Mouse (Mus musculus) bone marrow, adult 2 months (tissue): Measurements from ENCODE around the gene Kcnd3. TPM values are rescaled to one million over a fixed set of nuclear protein-coding genes. Genes with fewer than 3 reads are reported as not detected.

Experiments
- H3K27ac ChIP-seq: fragments of 200-500 bp; 2 replicates; pipeline ENCODE4 v1.5.1; 2012; ENCODE audit warnings: low read depth, mild to moderate bottlenecking, control low read depth, inconsistent platforms, low read length; ENCODE audit not compliant: control insufficient read depth, poor library complexity, insufficient read depth
- H3K4me1 ChIP-seq: fragments of 200-500 bp; 2 replicates; pipeline ENCODE4 v1.6.1; 2011; ENCODE audit warnings: low read length; ENCODE audit not compliant: control insufficient read depth, insufficient read depth
- H3K4me3 ChIP-seq: fragments of 200-500 bp; replicated peaks from 2 replicates; pipeline ENCODE3; 2011; ENCODE audit warnings: mild to moderate bottlenecking, low read depth, low read length, control low read depth; ENCODE audit not compliant: control insufficient read depth
- CTCF ChIP-seq: fragments of 200-500 bp; IDR thresholded peaks from 2 replicates; pipeline ENCODE4 v1.5.1; 2011; ENCODE audit warnings: low read length, control low read depth; ENCODE audit not compliant: control insufficient read depth, insufficient read depth
- POLR2A ChIP-seq: fragments of 200-500 bp; IDR thresholded peaks from 2 replicates; pipeline ENCODE4 v1.6.1; 2011; ENCODE audit warnings: low read depth, mild to moderate bottlenecking, control low read depth, low read length, borderline replicate concordance; ENCODE audit not compliant: control insufficient read depth
- WGBS: fragments of 180-500 bp; shearing (Covaris S2); methylation state at CpG from one replicate; pipeline ENCODE4 v1.1.7; 2018; 5-methylcytosine and 5-hydroxymethylcytosine counted together
- polyA plus RNA-seq: library from polyadenylated mRNA; stranded (reverse); fragments of >200 nt; gene quantifications from 2 replicates; pipeline ENCODE4 v1.2.4, GENCODE M21; 2011; ENCODE audit warnings: low replicate concordance; ENCODE audit not compliant: missing spikeins, insufficient read depth, insufficient read length

Kcnd3 gene
- polyA plus RNA-seq, 1 experiment, result not detected

GRCm38 (mm10) chr3:105440873-105441495, 11.1 kb upstream of the Kcnd3 start:
- TF ChIP-seq POLR2A, result no peak
- no peak for TF ChIP-seq CTCF
- Histone ChIP-seq H3K4me3 (no peak overlapping the region), H3K4me1 (no peaks in the 10 kb centered on the region), H3K27ac (no peak overlapping the region)
- WGBS, result 26% methylated on average over 4 of the region's 4 CpGs

- 8% methylated on average over 22 of the region's 22 CpGs for WGBS
- H3K4me1 ChIP-seq, result no peaks in the 10 kb centered on the region
- no peak for TF ChIP-seq CTCF
- TF ChIP-seq POLR2A, result no peak
- no peak overlapping the region for H3K4me3 ChIP-seq
- H3K27ac ChIP-seq, result no peak overlapping the region
These were observed 1.3 kb upstream of the Kcnd3 start for GRCm38 (mm10) chr3:105450641-105451470.

GRCm38 (mm10) chr3:105452556-105453213, 555 bp downstream of the Kcnd3 start:
- no peak overlapping the region for H3K27ac ChIP-seq
- no peaks in the 10 kb centered on the region for H3K4me1 ChIP-seq
- WGBS, result under 1% methylated on average over 60 of the region's 60 CpGs
- TF ChIP-seq CTCF (no peak), POLR2A (no peak)
- no peak overlapping the region for H3K4me3 ChIP-seq

GRCm38 (mm10) chr3:105453214-105453950, 1.3 kb downstream of the Kcnd3 start:
- Histone ChIP-seq H3K27ac (no peak overlapping the region), H3K4me3 (no peak overlapping the region), H3K4me1 (no peaks in the 10 kb centered on the region)
- no peak for TF ChIP-seq CTCF
- TF ChIP-seq POLR2A, result no peak
- WGBS, result 6% methylated on average over 19 of the region's 19 CpGs

GRCm38 (mm10) chr3:105457657-105458056, 5.5 kb downstream of the Kcnd3 start:
- no peak overlapping the region for H3K27ac ChIP-seq
- TF ChIP-seq POLR2A (no peak), CTCF (no peak)
- H3K4me3 ChIP-seq, result no peak overlapping the region
- no peaks in the 10 kb centered on the region for H3K4me1 ChIP-seq
- WGBS, result 68% methylated on average over 4 of the region's 4 CpGs

GRCm38 (mm10) chr3:105466538-105466937, 14.4 kb downstream of the Kcnd3 start:
- TF ChIP-seq CTCF, result no peak
- no peak for TF ChIP-seq POLR2A
- Histone ChIP-seq H3K4me3 (no peak overlapping the region), H3K4me1 (no peaks in the 10 kb centered on the region), H3K27ac (no peak overlapping the region)
- WGBS, result 62% methylated on average over 8 of the region's 8 CpGs

- Histone ChIP-seq H3K27ac (no peak overlapping the region), H3K4me3 (no peak overlapping the region), H3K4me1 (no peaks in the 10 kb centered on the region)
- TF ChIP-seq POLR2A (no peak), CTCF (no peak)
- 68% methylated on average over 1 of the region's 1 CpGs for WGBS
These were observed 20.4 kb downstream of the Kcnd3 start for GRCm38 (mm10) chr3:105472564-105472963.
